ENCODE assay signal across 24 mouse cellular contexts in genomic region chr12:17085209-17085574, GRCm38 (mm10).
DNase-seq lines count a peak whose midpoint lies in the region; ATAC-seq and TF ChIP-seq lines count a peak whose summit lies in the region.
"Had no signal": no experiment of that assay in that cellular context is flagged by ENCODE, and none has a peak within 500 bp of the region (broad histone marks: within the 10 kb centered on the region; RNA-seq: fewer than 3 reads in every experiment).

No protein-coding gene starts in this region.

- no peak for TF ChIP-seq CTCF in left cerebral cortex, adult 2 months (IDR thresholded peaks at IDR 0.05)
- TF ChIP-seq CTCF in cortical plate, adult 2 months (IDR thresholded peaks at IDR 0.05; ENCODE audit: extremely low read depth, insufficient read depth, low read length) = no peak

- no peak overlapping the region for H3K4me2 ChIP-seq in hindbrain, embryonic 14.5 days (replicated peaks)
- H3K4me2 ChIP-seq: hindbrain, embryonic 13.5 days; intestine, embryonic 15.5 days; liver, embryonic 15.5 days; lung, embryonic 15.5 days; midbrain, embryonic 15.5 days had no signal

- no peak overlapping the region for H3K4me3 ChIP-seq in left cerebral cortex, adult 2 months
- no peak overlapping the region for H3K4me3 ChIP-seq in cortical plate, adult 2 months (ENCODE audit: insufficient read depth, low read length)
- no peak overlapping the region for H3K4me3 ChIP-seq in hindbrain, embryonic 14.5 days (replicated peaks; ENCODE audit: low read length)
- H3K4me3 ChIP-seq: embryonic facial prominence, embryonic 10.5 days; heart, adult 2 months; hindbrain, embryonic 13.5 days; intestine, embryonic 15.5 days; limb, embryonic 10.5 days; liver, embryonic 15.5 days; lung, embryonic 15.5 days; midbrain, embryonic 15.5 days had no signal

- no peak for TF ChIP-seq POLR2A in cortical plate, adult 2 months (IDR thresholded peaks at IDR 0.05; ENCODE audit: extremely low read depth, insufficient read depth, low read length)

- H3K4me1 ChIP-seq in cortical plate, adult 2 months (ENCODE audit: control insufficient read depth, insufficient read depth, low read length) = peaks cover 13% of the 10 kb centered on the region
- H3K4me1 ChIP-seq in hindbrain, embryonic 14.5 days (replicated peaks; ENCODE audit: control insufficient read depth, insufficient read depth, low read length) = no peaks in the 10 kb centered on the region
- H3K4me1 ChIP-seq: intestine, embryonic 15.5 days; liver, embryonic 15.5 days had no signal

- H3K27me3 ChIP-seq in hindbrain, embryonic 14.5 days (ENCODE audit: control insufficient read depth, insufficient read depth, low read length) = no peaks in the 10 kb centered on the region
- H3K27me3 ChIP-seq: hindbrain, embryonic 13.5 days; intestine, embryonic 15.5 days; liver, embryonic 15.5 days; lung, embryonic 15.5 days; midbrain, embryonic 15.5 days had no signal

- no peak overlapping the region for H3K9ac ChIP-seq in hindbrain, embryonic 14.5 days
- H3K9ac ChIP-seq: hindbrain, embryonic 13.5 days; intestine, embryonic 15.5 days; liver, embryonic 15.5 days; lung, embryonic 15.5 days; midbrain, embryonic 15.5 days had no signal

- DNase-seq in adrenal gland, adult 2 months = peak; percentile 26
- no peak for DNase-seq in adrenal gland, adult 8-10 months
- DNase-seq in left cerebral cortex, adult 2 months (ENCODE audit: extremely low spot score in 1 of 2, low spot score in 2 of 2) = no peak
- DNase-seq in left cerebral cortex, postnatal 4 days = no peak
- no peak for DNase-seq in hindbrain, embryonic 14.5 days (ENCODE audit: low spot score)
- DNase-seq in c-Kit-positive CD71-positive TER-119-positive erythroid progenitor cells, embryonic 14.5 days (ENCODE audit: low spot score) = no peak
- DNase-seq in testis, postnatal 14 days (ENCODE audit: low spot score) = no peak
- DNase-seq: cerebellum, adult 11 months; cerebellum, adult 9-11 months; gastrocnemius, postnatal 36 days; heart, adult 2 months; kidney, adult 8-10 months; kidney, postnatal 4 days; liver; lung, postnatal 36 days had no signal

- WGBS in hindbrain, embryonic 14.5 days = 77% methylated on average over 5 of the region's 5 CpGs

- no peak for ATAC-seq in hindbrain, embryonic 14.5 days (ENCODE audit: low FRiP score)
- ATAC-seq: forebrain, embryonic 16.5 days; intestine, embryonic 15.5 days; midbrain, embryonic 15.5 days had no signal

- H3K27ac ChIP-seq in left cerebral cortex, adult 2 months = peak overlapping the region; percentile 76
- H3K27ac ChIP-seq in cortical plate, adult 2 months (ENCODE audit: insufficient read depth, low read length) = peak overlapping the region; percentile 63
- no peak overlapping the region for H3K27ac ChIP-seq in hindbrain, embryonic 14.5 days
- H3K27ac ChIP-seq: embryonic facial prominence, embryonic 10.5 days; heart, adult 2 months; hindbrain, embryonic 13.5 days; intestine, embryonic 15.5 days; limb, embryonic 10.5 days; liver, embryonic 15.5 days; lung, embryonic 15.5 days; midbrain, embryonic 15.5 days had no signal

- intact Hi-C loops in left cerebral cortex, adult 2 months (cut with DNase I) = loop anchor here (5.0 kb wide), 3 partner anchors 48 to 87 kb away; no protein-coding TSS in a partner anchor
- intact Hi-C loops in left cerebral cortex, postnatal 4 days (cut with DNase I) = no loop called here

- H3K9me3 ChIP-seq in hindbrain, embryonic 14.5 days (ENCODE audit: control insufficient read depth, low read length) = no peaks in the 10 kb centered on the region
- H3K9me3 ChIP-seq: embryonic facial prominence, embryonic 10.5 days; hindbrain, embryonic 13.5 days; intestine, embryonic 15.5 days; limb, embryonic 10.5 days; liver, embryonic 15.5 days; lung, embryonic 15.5 days; midbrain, embryonic 15.5 days had no signal

- H3K36me3 ChIP-seq in hindbrain, embryonic 14.5 days (replicated peaks; ENCODE audit: control insufficient read depth, insufficient read depth) = no peaks in the 10 kb centered on the region
- H3K36me3 ChIP-seq: embryonic facial prominence, embryonic 10.5 days; hindbrain, embryonic 13.5 days; intestine, embryonic 15.5 days; limb, embryonic 10.5 days; liver, embryonic 15.5 days; lung, embryonic 15.5 days; midbrain, embryonic 15.5 days had no signal
